Mouse (Mus musculus) stomach, embryonic 16.5 days (tissue): ENCODE data around the gene Zfp553. TPM values are rescaled to one million over a fixed set of nuclear protein-coding genes. Genes with fewer than 3 reads are reported as not detected.

Experiments used
- ATAC-seq: fragments of 200-750 bp; cut with Nextera tagmentation; 2 replicates; pipeline ENCODE4 v1.8.0; 2017; ENCODE audit warnings: moderate number of reproducible peaks, moderate TSS enrichment; ENCODE audit not compliant: insufficient read depth, low FRiP score
- H3K27ac ChIP-seq: fragments of 300-500 bp; sonication (generic); 2 replicates; pipeline ENCODE4 v1.5.1; 2014; ENCODE audit warnings: low read length
- H3K27me3 ChIP-seq: fragments of 300-500 bp; sonication (generic); 2 replicates; pipeline ENCODE4 v1.6.1; 2014; ENCODE audit warnings: low read length, control low read depth, mixed read lengths; ENCODE audit not compliant: control insufficient read depth, insufficient read depth
- H3K36me3 ChIP-seq: fragments of 300-500 bp; sonication (generic); 2 replicates; pipeline ENCODE4 v1.6.1; 2014; ENCODE audit warnings: low read length; ENCODE audit not compliant: control insufficient read depth, insufficient read depth
- H3K4me1 ChIP-seq: fragments of 300-500 bp; sonication (generic); 2 replicates; pipeline ENCODE4 v1.6.1; 2014; ENCODE audit warnings: low read length, control low read depth, mixed read lengths; ENCODE audit not compliant: control insufficient read depth, insufficient read depth
- H3K4me2 ChIP-seq: fragments of 300-500 bp; sonication (generic); 2 replicates; pipeline ENCODE4 v1.6.1; 2014; ENCODE audit warnings: low read depth, low read length, mixed read lengths
- H3K4me3 ChIP-seq: fragments of 300-500 bp; sonication (generic); replicated peaks from 2 replicates; pipeline ENCODE4 v1.5.1; 2014; ENCODE audit warnings: mild to moderate bottlenecking, low read length
- H3K9ac ChIP-seq: fragments of 300-500 bp; sonication (generic); 2 replicates; pipeline ENCODE4 v1.6.1; 2014; ENCODE audit warnings: low read length
- H3K9me3 ChIP-seq: fragments of 300-500 bp; sonication (generic); replicated peaks from 2 replicates; pipeline ENCODE4 v1.6.1; 2016; ENCODE audit warnings: low read length, control low read depth; ENCODE audit not compliant: control insufficient read depth
- WGBS: fragments of 180-500 bp; shearing (Covaris S2); extraction: QIAGEN DNeasy Blood & Tissue Kit; methylation state at CpG from one replicate; pipeline ENCODE4 v1.1.7; 2014; 5-methylcytosine and 5-hydroxymethylcytosine counted together
- polyA plus RNA-seq: library from polyadenylated mRNA; unstranded; fragments of >200 nt; fragmentation: Nextera tagmentation; extraction: Ambion mirVana; gene quantifications from 2 replicates; pipeline ENCODE4 v1.2.1, GENCODE M21; 2015

The Zfp553 gene
- polyA plus RNA-seq, 1 experiment from 2014 or later: 27.1 TPM

DNA sequence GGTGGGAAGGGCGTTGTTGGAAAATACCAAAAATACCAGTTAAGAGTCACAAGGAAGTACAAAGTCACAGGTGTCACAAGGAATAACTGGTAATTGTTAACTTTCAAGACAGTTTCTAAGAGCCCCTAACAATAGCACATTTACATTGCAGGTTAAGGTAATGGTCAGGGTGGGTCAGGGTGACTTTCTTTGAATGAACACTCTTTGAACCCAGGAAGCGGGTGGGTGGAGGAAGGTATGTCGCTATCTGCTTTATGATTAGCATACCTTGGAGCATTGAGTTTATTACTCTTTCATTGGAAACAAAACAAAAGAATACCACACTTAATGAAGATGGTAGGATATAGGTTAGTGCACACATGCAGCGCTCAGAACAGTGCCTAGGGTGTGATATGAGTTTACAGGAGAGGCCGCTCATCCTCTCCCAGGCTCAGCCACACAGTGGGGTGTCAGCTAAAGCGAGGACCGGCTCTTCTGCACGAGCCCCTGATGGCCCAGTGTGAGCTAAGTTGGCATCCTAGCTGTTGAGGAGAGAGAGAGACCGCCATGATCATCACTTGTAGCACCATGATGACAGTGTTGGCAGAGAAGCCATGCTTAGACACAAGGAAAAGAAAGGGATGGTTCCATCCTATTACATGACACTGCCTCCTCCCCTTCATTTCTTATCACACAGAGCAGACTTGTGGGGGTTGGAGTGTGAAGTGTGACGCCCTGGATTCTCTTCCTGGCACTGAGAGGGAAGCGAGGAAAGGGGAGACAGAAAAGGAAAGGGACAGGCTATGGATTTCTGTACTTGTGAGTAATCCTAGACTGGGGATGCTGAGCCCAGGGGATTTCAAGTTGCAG, 7.5 kb upstream of the Zfp553 start:
- Histone ChIP-seq H3K9me3 (no peaks in the 10 kb centered on the region), H3K4me2 (no peak overlapping the region), H3K4me3 (no peak overlapping the region), H3K36me3 (no peaks in the 10 kb centered on the region; the same call in 1 of the 2 replicates), H3K4me1 (peaks cover 4% of the 10 kb centered on the region; the same call in 1 of the 2 replicates), H3K27me3 (no peaks in the 10 kb centered on the region), H3K9ac (no peak overlapping the region), H3K27ac (no peak overlapping the region)
- 81% methylated on average over 11 of the region's 11 CpGs for WGBS
- ATAC-seq: no peak

DNA sequence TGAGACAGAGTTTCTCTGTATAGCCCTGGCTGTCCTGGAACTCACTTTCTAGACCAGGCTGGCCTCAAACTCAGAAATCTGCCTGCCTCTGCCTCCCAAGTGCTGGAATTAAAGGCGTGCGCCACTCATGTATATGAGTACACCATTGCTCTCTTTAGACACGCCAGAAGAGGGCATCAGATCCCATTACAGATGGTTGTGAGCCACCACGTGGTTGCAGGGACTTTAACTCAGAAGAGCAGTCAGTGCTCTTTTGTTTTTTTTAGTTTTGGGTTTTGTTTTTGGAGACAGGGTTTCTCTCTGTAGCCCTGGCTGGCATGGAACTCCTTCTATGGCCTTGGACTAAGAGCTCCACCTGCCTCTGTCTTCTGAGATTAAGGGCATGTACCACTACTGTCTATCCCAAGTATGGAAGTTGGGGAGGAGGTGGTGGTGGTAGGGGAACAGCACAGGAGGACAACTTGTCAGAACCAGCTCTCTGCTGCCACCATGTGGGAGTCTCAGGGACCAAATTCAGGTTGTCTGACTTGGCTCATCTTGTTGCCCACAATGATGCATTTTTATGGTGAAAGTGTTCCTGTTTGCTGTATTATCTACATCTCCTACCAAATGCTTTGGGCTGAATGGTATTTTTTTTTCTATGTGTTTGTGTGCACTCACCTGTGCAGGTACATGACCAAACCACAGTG, 4.1 kb upstream of the Zfp553 start:
- peaks cover 17% of the 10 kb centered on the region for H3K4me1 ChIP-seq
- H3K27ac ChIP-seq: no peak overlapping the region
- H3K27me3 ChIP-seq: no peaks in the 10 kb centered on the region
- H3K4me2 ChIP-seq: no peak overlapping the region
- no peak overlapping the region for H3K9ac ChIP-seq
- H3K9me3 ChIP-seq: no peaks in the 10 kb centered on the region
- ATAC-seq: no peak
- no peaks in the 10 kb centered on the region; the same call in 1 of the 2 replicates for H3K36me3 ChIP-seq
- no peak overlapping the region for H3K4me3 ChIP-seq
- 64% methylated on average over 4 of the region's 4 CpGs for WGBS

DNA sequence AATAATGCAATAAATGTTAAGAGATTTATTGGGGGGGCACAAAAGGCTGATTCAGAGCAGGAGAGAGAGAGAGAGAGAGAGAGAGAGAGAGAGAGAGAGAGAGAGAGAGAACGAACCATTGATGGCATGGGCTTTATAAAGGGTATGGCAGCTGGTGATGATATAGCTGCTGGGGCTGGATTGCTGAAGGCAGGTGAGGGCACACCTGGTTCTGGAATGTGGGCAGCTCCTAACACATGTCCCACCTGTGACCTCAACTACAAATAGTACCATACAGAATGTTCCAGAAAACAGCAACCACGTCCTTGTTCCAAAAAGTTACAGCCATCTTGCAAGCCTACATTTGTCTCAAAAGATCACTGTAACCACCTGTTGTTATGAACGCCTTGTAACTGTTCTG, 1.5 kb upstream of the Zfp553 start:
- Histone ChIP-seq H3K27me3 (no peaks in the 10 kb centered on the region), H3K9me3 (no peaks in the 10 kb centered on the region), H3K27ac (peak overlapping the region; percentile 96; the same call in 1 of the 2 replicates), H3K4me2 (peak overlapping the region; percentile 75), H3K4me3 (peak overlapping the region; percentile 89), H3K4me1 (peaks cover 17% of the 10 kb centered on the region), H3K9ac (peak overlapping the region; percentile 94), H3K36me3 (peaks cover 15% of the 10 kb centered on the region)
- ATAC-seq: no peak
- WGBS: 53% methylated on average over 3 of the region's 3 CpGs

DNA sequence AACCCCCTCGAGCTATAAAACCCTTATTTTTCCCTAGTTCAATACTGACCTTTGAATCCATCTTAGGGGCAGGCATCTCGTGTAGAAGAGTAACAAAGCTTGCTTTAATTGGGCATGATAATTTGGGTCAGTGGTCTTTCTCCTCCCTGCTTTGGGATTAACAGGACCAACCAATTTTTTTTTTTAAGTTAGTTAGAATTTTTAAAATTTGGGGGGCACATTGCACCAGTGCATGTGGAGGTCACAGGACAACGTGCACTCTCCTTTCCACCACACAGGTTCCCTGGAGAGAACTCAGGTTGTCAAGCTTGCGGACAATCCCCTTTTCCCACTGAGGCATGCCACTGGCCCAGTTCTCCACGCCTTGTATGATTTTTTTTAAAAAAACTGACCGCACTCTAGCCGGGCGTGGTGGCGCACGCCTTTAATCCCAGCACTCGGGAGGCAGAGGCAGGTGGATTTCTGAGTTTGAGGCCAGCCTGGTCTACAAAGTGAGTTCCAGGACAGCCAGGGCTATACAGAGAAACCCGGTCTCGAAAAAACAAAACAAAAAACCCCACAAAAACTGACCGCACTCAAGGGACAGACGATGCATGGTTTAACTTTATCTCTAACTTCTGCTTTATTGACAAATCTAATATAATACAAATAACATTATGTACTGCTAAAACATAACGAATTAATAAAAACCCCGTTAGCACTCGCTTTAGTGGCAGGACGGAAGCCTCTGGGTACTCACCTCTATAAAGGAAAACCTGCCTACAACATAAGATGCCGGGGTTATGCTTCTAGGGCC, 837 bp upstream of the Zfp553 start:
- Histone ChIP-seq H3K9me3 (no peaks in the 10 kb centered on the region), H3K4me1 (peaks cover 17% of the 10 kb centered on the region), H3K36me3 (peaks cover 21% of the 10 kb centered on the region), H3K4me3 (peak overlapping the region; percentile 89), H3K27me3 (no peaks in the 10 kb centered on the region), H3K27ac (peak overlapping the region; percentile 96), H3K9ac (peak overlapping the region; percentile 94), H3K4me2 (peak overlapping the region; percentile 75)
- 4% methylated on average over 20 of the region's 20 CpGs for WGBS
- no peak for ATAC-seq

DNA sequence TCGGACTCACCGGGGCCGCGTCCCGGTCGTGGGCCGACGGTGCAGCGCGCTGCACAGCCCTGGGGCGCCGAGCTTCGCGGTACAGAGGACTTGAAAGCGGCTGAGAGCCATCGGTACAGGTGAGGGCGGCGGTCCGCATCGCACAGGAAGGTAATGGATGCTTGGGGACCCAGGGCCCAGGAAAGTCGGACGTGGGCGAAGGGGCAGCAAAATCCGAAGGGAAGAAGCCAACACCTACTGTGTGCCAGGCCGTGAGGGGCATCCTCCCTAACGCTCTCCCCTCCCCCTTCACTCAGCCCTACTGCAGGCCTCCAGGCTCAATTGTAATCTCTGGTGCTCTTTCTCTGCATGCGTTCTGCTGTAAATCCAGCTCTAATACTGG, 498 bp downstream of the Zfp553 start:
- Histone ChIP-seq H3K4me2 (peak overlapping the region; percentile 66), H3K9ac (peak overlapping the region; percentile 94), H3K4me3 (peak overlapping the region; percentile 89), H3K27me3 (no peaks in the 10 kb centered on the region), H3K36me3 (peaks cover 21% of the 10 kb centered on the region), H3K9me3 (no peaks in the 10 kb centered on the region), H3K27ac (peak overlapping the region; percentile 96), H3K4me1 (peaks cover 17% of the 10 kb centered on the region)
- ATAC-seq: peak; percentile 22
- 0% methylated on average over 27 of the region's 27 CpGs for WGBS

DNA sequence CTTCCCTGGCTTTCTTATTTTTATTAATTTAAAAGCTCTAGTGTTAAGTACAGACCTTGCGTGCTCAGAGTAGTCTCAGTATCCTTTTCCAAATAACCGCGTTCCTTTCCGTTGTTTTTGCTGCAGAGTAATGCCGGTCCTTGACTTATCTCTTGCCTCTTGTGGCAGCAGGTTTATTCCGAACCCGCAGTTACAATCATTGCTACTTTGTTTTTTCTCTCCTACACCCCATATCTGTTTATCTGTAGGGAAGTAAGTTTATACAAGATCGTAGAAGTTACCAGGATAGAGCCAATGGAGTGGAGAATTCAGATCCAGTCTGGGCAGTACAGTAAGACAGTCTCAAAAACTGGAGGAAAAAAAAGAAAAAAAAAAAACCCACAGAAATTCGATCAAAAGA, 904 bp downstream of the Zfp553 start:
- Histone ChIP-seq H3K9ac (peak overlapping the region; percentile 94), H3K27ac (peak overlapping the region; percentile 96), H3K4me2 (peak overlapping the region; percentile 66), H3K36me3 (peaks cover 21% of the 10 kb centered on the region), H3K4me3 (peak overlapping the region; percentile 89), H3K4me1 (peaks cover 17% of the 10 kb centered on the region), H3K9me3 (no peaks in the 10 kb centered on the region), H3K27me3 (no peaks in the 10 kb centered on the region)
- WGBS: 2% methylated on average over 9 of the region's 9 CpGs
- no peak for ATAC-seq

DNA sequence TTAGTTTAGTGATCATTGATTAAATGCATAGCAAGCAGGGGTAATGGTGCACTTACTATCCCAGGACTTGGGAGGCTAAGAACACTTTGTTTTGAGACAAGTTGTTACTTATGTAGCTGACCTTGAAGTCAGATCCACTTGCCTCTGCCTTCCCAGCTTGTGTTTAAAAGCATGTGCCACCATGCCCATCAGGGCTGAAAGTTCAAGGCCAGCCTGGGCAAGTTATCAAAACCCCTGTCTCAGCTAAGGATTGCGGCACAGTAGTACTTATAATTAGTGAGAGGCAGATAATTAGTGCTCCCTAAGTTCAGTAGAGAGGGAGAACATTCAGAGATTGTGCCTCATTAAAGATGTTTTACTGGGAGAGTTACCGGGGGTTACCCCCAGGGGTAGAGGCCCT, 1.9 kb downstream of the Zfp553 start:
- no peak for ATAC-seq
- no peak overlapping the region for H3K4me3 ChIP-seq
- H3K9me3 ChIP-seq: no peaks in the 10 kb centered on the region
- 98% methylated on average over 2 of the region's 2 CpGs for WGBS
- H3K36me3 ChIP-seq: peaks cover 21% of the 10 kb centered on the region
- H3K27me3 ChIP-seq: no peaks in the 10 kb centered on the region
- peaks cover 17% of the 10 kb centered on the region for H3K4me1 ChIP-seq
- H3K27ac ChIP-seq: no peak overlapping the region
- no peak overlapping the region for H3K9ac ChIP-seq
- no peak overlapping the region for H3K4me2 ChIP-seq

DNA sequence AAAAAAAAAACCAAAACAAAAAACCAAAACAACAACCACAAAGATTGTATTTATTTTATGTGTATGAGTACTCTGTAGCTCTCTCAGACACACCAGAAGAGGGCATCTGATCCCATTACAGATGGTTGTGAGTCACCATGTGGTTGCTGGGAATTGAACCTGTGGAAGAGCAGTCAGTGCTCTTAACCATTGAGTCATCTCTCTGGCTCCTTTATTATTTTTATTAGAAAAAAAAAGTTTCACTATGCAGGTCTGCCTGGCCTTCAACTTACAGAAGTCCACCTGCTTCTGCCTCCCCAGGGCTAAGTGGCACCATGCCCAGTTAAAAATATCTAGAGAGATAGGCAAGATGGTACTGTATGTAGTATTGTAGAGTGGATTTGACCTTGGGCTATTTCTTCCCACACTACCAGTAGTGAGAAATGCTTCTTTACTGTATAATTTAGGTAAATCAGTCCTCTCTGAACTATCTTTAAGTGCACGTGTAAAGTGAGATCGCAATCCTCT, 10.6 kb downstream of the Zfp553 start:
- no peaks in the 10 kb centered on the region for H3K9me3 ChIP-seq
- 32% methylated on average over 2 of the region's 2 CpGs for WGBS
- H3K27ac ChIP-seq: peak overlapping the region; percentile 96
- H3K9ac ChIP-seq: peak overlapping the region; percentile 94
- H3K4me1 ChIP-seq: peaks cover 17% of the 10 kb centered on the region
- no peaks in the 10 kb centered on the region for H3K36me3 ChIP-seq
- no peaks in the 10 kb centered on the region for H3K27me3 ChIP-seq
- peak overlapping the region; percentile 82 for H3K4me2 ChIP-seq
- peak overlapping the region; percentile 77 for H3K4me3 ChIP-seq
- no peak for ATAC-seq
